Mouse (Mus musculus) intestine, embryonic 16.5 days (tissue): ENCODE results near the gene Shisa2. TPM values are rescaled to one million over a fixed set of nuclear protein-coding genes. Genes with fewer than 3 reads are reported as not detected.
A peak's percentile ranks its signal among the peaks of the same experiment; 100 is the strongest.

Experiments used
- ATAC-seq: fragments of 200-750 bp; cut with Nextera tagmentation; 2 replicates; pipeline ENCODE4 v1.8.0; 2017; ENCODE audit warnings: moderate TSS enrichment, moderate library complexity
- H3K27ac ChIP-seq: fragments of 300-500 bp; sonication (generic); 2 replicates; pipeline ENCODE4 v1.5.1; 2014; ENCODE audit warnings: mild to moderate bottlenecking, low read length
- H3K27me3 ChIP-seq: fragments of 300-500 bp; sonication (generic); replicated peaks from 2 replicates; pipeline ENCODE4 v1.6.1; 2014; ENCODE audit warnings: low read length, control low read depth, mixed read lengths; ENCODE audit not compliant: control insufficient read depth, insufficient read depth
- H3K36me3 ChIP-seq: fragments of 300-500 bp; sonication (generic); 2 replicates; pipeline ENCODE4 v1.6.1; 2014; ENCODE audit warnings: low read length, control low read depth; ENCODE audit not compliant: control insufficient read depth, insufficient read depth
- H3K4me1 ChIP-seq: fragments of 300-500 bp; sonication (generic); 2 replicates; pipeline ENCODE4 v1.6.1; 2014; ENCODE audit warnings: low read length, control low read depth, mixed read lengths; ENCODE audit not compliant: control insufficient read depth, insufficient read depth
- H3K4me2 ChIP-seq: fragments of 300-500 bp; sonication (generic); 2 replicates; pipeline ENCODE4 v1.6.1; 2014; ENCODE audit warnings: low read depth, low read length, control low read depth
- H3K4me3 ChIP-seq: fragments of 300-500 bp; sonication (generic); 2 replicates; pipeline ENCODE4 v1.5.1; 2014; ENCODE audit warnings: mild to moderate bottlenecking, low read length
- H3K9ac ChIP-seq: fragments of 300-500 bp; sonication (generic); 2 replicates; pipeline ENCODE4 v1.6.1; 2014; ENCODE audit warnings: low read depth, low read length
- H3K9me3 ChIP-seq: fragments of 300-500 bp; sonication (generic); 2 replicates; pipeline ENCODE4 v1.6.1; 2016; ENCODE audit warnings: low read length, control low read depth; ENCODE audit not compliant: control insufficient read depth
- WGBS: fragments of 180-500 bp; shearing (Covaris S2); extraction: QIAGEN DNeasy Blood & Tissue Kit; methylation state at CpG from one replicate; pipeline ENCODE4 v1.1.7; 2014; 5-methylcytosine and 5-hydroxymethylcytosine counted together
- polyA plus RNA-seq: library from polyadenylated mRNA; unstranded; fragments of >200 nt; fragmentation: Nextera tagmentation; extraction: Ambion mirVana; gene quantifications from 2 replicates; pipeline ENCODE4 v1.2.1, GENCODE M21; 2015

The Shisa2 gene
- polyA plus RNA-seq: 5.9 TPM in 2 replicates

DNA sequence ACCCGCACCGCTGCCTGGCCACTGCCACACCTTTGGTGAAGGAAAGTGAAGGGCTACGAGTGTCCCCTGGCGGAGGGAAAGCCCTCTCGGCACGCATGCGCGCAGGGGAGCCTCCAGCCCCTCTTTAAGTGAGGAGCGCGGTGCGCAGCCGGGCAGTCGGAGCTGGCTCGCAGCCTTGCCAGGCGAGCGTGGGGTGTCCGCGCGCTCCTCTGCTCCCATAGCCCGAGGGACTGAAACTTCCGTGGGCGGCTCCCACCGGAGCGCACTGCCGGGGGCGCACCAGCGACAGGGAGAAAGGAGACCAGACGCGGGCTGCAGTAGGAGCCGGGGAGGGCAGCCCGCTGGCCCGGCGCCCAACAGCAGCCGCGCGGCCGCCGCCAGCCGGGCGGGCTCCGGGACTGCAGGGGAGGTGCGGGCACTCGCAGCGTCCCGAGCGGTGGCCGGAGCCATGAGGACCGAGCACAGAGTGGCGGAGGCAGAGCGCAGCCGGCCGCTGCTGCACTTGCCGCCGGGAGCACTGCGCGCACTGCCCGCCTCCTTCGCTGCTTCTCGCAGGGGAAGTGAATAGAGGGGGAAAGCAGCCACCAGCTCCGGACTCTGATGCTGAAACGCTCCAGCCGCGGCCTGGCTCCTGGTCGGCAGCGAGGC is at the start of gene Shisa2:
Gene Shisa2 (plus strand): TSS at position 151 of the 648 bp plus-strand sequence.
- under 1% methylated on average over 61 of the region's 65 CpGs for WGBS
- Histone ChIP-seq H3K27me3 (no peaks in the 10 kb centered on the region), H3K4me2 (peak within 1 kb of the TSS; percentile 93), H3K4me3 (peak within 1 kb of the TSS; percentile 77), H3K9me3 (no peaks in the 10 kb centered on the region), H3K4me1 (peaks cover 10% of the 10 kb centered on the region), H3K9ac (peak within 1 kb of the TSS; percentile 78), H3K36me3 (no peaks in the 10 kb centered on the region), H3K27ac (peak within 1 kb of the TSS; percentile 75)
- peak; percentile 92 for ATAC-seq

DNA sequence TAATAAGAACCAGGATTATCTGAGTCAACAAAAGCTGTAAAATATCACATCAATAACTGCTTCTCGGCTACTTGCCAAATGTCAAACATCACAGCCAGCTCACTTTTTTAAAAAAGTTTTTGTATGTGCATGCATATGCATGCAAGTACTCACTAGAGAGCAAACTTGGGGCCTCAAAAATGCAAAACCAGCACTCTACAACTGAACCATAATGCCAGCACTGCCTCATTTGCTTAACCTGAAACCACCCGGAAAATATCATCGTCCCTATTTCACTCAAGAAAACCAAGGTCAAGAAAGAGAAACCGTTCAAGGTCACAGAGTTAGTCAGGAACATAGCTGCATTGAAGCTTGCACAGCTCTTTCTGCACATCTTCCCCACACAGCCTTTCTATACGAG is 48.7 kb upstream of the Shisa2 start:
- H3K4me2 ChIP-seq: no peak overlapping the region
- 86% methylated on average over 5 of the region's 5 CpGs for WGBS
- H3K9ac ChIP-seq: no peak overlapping the region
- no peak overlapping the region for H3K4me3 ChIP-seq
- no peak overlapping the region for H3K27ac ChIP-seq
- H3K36me3 ChIP-seq: peaks cover 4% of the 10 kb centered on the region; the same call in 1 of the 2 replicates
- H3K27me3 ChIP-seq: no peaks in the 10 kb centered on the region
- no peak for ATAC-seq
- H3K9me3 ChIP-seq: no peaks in the 10 kb centered on the region
- no peaks in the 10 kb centered on the region for H3K4me1 ChIP-seq

DNA sequence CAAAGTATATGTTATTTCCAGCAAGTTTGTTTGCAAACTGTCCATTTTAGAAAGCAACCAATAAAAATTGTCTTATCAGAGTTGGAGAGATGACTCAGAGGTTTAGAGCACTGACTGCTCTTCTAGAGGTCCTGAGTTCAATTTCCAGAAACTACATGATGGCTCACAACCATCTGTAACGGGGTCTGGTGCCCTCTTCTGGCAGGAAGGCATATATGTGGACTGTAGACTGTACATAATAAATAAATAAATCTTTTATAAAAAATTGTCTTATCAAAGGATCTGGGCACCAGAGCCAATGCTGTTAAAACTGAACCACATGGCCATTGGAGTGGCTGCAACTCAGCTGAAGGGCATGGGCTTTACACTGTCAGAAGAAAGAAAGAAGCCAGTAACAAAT is 34.5 kb upstream of the Shisa2 start:
- Histone ChIP-seq H3K9ac (no peak overlapping the region), H3K4me3 (no peak overlapping the region), H3K27me3 (no peaks in the 10 kb centered on the region), H3K9me3 (no peaks in the 10 kb centered on the region), H3K36me3 (peaks cover 6% of the 10 kb centered on the region), H3K4me1 (no peaks in the 10 kb centered on the region), H3K27ac (no peak overlapping the region), H3K4me2 (no peak overlapping the region)
- WGBS: 67% methylated on average over 1 of the region's 1 CpGs
- no peak for ATAC-seq

DNA sequence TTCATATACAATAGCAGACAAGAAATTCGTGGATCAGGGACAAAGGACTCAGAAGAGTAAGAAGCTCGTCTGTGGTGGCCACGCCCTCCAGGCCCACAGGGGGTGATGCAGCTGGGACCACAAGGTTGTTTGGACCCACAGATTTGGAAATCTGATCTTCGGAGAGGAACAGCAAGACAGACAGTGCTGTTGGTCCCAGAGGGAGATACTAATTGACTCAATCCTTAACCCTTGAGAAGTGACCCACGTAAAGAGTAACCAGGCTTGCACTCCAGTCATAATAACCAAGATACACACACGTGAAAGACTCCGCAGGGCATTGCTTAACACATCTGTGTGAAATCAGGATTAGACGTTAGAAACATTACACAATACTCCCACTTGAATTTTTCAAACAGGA is 33.2 kb upstream of the Shisa2 start:
- H3K9ac ChIP-seq: no peak overlapping the region
- 82% methylated on average over 8 of the region's 8 CpGs for WGBS
- H3K36me3 ChIP-seq: peaks cover 3% of the 10 kb centered on the region; the same call in 1 of the 2 replicates
- no peaks in the 10 kb centered on the region for H3K9me3 ChIP-seq
- no peaks in the 10 kb centered on the region for H3K27me3 ChIP-seq
- no peak for ATAC-seq
- no peak overlapping the region for H3K4me2 ChIP-seq
- H3K4me3 ChIP-seq: no peak overlapping the region
- no peak overlapping the region for H3K27ac ChIP-seq
- H3K4me1 ChIP-seq: peaks cover 5% of the 10 kb centered on the region

DNA sequence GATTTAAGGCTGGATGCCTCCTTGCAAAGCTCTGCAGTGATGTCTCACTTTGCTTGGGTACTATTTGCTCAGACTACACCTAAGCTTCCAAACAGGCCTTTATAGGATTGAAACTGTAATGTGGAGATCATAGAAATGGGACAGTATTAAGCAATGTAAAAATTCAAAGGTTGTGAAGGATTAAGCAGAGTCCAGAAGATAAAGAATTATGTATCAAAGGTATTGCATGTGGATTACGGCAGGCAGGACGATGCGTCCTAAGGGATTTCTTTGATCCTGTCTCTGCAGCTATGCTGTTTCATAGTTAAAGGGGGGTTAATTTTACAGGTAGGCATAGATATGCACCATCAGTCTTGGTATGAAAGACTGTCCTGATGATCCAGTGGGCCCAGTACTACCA is 32.5 kb upstream of the Shisa2 start:
- Histone ChIP-seq H3K27me3 (no peaks in the 10 kb centered on the region), H3K36me3 (peaks cover 3% of the 10 kb centered on the region; the same call in 1 of the 2 replicates), H3K4me3 (no peak overlapping the region), H3K4me2 (no peak overlapping the region), H3K27ac (no peak overlapping the region), H3K9ac (no peak overlapping the region), H3K9me3 (no peaks in the 10 kb centered on the region), H3K4me1 (peaks cover 8% of the 10 kb centered on the region)
- WGBS: 92% methylated on average over 3 of the region's 3 CpGs
- ATAC-seq: no peak

- no peaks in the 10 kb centered on the region for H3K27me3 ChIP-seq
- no peak overlapping the region for H3K9ac ChIP-seq
- H3K4me1 ChIP-seq: peaks cover 12% of the 10 kb centered on the region
- H3K4me2 ChIP-seq: no peak overlapping the region
- WGBS: 96% methylated on average over 3 of the region's 3 CpGs
- H3K9me3 ChIP-seq: no peaks in the 10 kb centered on the region
- H3K27ac ChIP-seq: no peak overlapping the region
- ATAC-seq: no peak
- H3K4me3 ChIP-seq: no peak overlapping the region
- no peaks in the 10 kb centered on the region for H3K36me3 ChIP-seq
Observed at GRCm38 (mm10) chr14:59594988-59595387, 30.1 kb upstream of the Shisa2 start.

DNA sequence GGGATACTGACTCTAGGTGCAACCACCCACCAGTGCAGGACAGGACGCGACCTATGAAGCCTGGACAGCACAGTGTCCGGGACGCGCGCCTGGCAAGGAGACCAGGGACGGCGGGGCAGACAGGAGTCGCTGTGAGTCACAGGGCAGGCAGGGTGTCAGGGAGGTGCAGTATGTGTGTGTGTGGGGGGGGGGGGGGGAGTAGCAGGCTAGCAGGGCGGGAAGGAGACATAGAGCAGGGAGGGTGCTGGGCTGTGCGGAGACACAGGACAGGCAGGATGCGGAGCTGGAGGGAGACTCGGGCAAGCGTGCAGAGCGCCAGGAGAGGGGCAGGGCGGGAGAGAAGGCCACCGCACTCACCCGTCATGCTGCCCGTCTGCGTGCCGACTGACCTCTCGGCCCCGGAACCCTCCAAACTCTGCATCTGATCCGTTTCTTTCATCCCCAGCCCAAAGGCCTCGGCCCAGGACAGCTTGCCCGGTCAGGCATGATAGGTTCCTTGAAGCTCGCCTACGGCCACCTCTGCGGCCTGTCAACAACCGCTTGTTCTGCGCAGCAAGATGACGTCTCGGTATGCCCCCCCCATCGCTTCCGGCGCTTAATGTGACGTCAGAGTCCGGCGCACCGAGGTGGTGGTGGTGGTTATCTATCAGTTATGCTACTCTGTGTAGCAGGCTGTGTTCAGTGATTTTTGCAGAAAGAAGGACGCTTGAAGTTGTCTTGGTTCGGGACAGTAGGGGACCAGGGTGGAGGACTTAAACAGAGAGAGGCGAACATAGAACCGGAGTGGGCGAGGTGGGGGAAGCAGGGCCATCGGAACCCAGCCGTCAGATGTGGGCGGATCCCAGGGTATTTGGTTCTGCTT is 27.5 kb upstream of the Shisa2 start, which contains the start of gene Cdadc1:
Gene Cdadc1 (minus strand): TSS at position 562 of the 862 bp plus-strand sequence.
- peak within 1 kb of the TSS; percentile 96 for H3K4me3 ChIP-seq
- H3K4me2 ChIP-seq: peak within 1 kb of the TSS; percentile 89
- no peaks in the 10 kb centered on the region for H3K36me3 ChIP-seq
- peak within 1 kb of the TSS; percentile 66 for H3K27ac ChIP-seq
- H3K9ac ChIP-seq: peak within 1 kb of the TSS; percentile 89
- peak; percentile 91 for ATAC-seq
- under 1% methylated on average over 46 of the region's 48 CpGs for WGBS
- H3K4me1 ChIP-seq: peaks cover 12% of the 10 kb centered on the region
- no peaks in the 10 kb centered on the region for H3K27me3 ChIP-seq
- no peaks in the 10 kb centered on the region for H3K9me3 ChIP-seq

DNA sequence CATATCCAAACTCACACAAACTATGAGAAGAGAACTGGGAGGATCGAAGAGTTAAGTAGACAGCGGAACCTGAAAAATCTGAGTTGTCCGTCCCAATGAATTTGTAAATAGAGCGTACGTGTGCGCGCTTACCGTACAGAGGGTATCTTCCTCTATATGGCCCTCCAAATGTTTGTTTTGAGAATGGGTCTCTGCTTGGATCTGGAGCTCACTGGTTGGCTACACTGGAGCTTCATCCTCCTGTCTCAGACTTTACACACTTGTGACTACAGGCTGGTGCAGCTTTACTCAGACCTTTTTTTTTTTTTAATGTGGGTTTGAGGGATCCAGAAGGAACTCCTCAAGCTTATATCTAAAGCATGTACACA is 26.9 kb upstream of the Shisa2 start:
- H3K4me2 ChIP-seq: peak overlapping the region; percentile 71
- no peaks in the 10 kb centered on the region for H3K9me3 ChIP-seq
- peak overlapping the region; percentile 66 for H3K27ac ChIP-seq
- no peaks in the 10 kb centered on the region for H3K27me3 ChIP-seq
- H3K4me1 ChIP-seq: peaks cover 12% of the 10 kb centered on the region
- H3K9ac ChIP-seq: peak overlapping the region; percentile 89
- no peaks in the 10 kb centered on the region for H3K36me3 ChIP-seq
- WGBS: 2% methylated on average over 8 of the region's 8 CpGs
- H3K4me3 ChIP-seq: peak overlapping the region; percentile 96
- ATAC-seq: peak; percentile 43

DNA sequence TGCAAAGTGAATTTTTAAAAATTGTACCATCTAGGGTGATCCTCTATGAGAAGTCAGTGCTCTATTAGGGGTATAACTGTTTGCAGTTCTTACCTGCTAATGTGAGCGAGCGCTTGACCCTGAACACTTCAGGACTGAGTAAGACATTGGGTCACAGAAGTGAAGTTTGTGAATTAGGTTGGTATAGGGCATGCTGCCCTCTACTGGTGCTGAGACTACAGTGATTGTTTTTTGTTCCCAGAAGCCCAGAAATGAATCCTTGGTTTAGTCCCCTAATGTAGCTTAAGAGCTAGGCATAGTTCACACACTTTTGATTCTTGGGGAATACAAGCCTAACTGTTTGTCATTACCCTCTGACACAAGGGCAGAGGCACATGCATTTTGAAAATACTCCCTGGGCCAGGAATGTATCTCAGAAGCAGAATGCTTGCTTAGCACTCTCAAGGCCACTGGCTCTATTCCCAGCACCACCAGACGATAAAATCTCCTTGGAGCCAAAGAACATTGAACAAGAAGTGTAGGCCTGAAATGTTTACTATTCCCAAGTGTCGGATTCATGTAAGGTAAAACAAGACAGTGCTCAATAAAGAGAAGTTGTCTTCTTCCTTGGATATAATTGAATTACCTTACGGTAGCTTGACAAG is 21.0 kb upstream of the Shisa2 start:
- H3K27me3 ChIP-seq: no peaks in the 10 kb centered on the region
- no peak for ATAC-seq
- no peaks in the 10 kb centered on the region for H3K4me1 ChIP-seq
- H3K27ac ChIP-seq: no peak overlapping the region
- no peak overlapping the region for H3K9ac ChIP-seq
- H3K4me2 ChIP-seq: no peak overlapping the region
- H3K36me3 ChIP-seq: no peaks in the 10 kb centered on the region
- WGBS: 70% methylated on average over 5 of the region's 5 CpGs
- H3K9me3 ChIP-seq: no peaks in the 10 kb centered on the region
- H3K4me3 ChIP-seq: no peak overlapping the region
